Mouse (Mus musculus): ENCODE results near the gene H2al1e. TPM values are rescaled to one million over a fixed set of nuclear protein-coding genes. Genes with fewer than 3 reads are reported as not detected.
"Not testable (repeated sequence)": the region's sequence is repeated elsewhere in the genome, so short reads cannot be mapped to it uniquely, and the experiment has no call there.

H2al1e gene
- total RNA-seq (2021) = not detected

DNA sequence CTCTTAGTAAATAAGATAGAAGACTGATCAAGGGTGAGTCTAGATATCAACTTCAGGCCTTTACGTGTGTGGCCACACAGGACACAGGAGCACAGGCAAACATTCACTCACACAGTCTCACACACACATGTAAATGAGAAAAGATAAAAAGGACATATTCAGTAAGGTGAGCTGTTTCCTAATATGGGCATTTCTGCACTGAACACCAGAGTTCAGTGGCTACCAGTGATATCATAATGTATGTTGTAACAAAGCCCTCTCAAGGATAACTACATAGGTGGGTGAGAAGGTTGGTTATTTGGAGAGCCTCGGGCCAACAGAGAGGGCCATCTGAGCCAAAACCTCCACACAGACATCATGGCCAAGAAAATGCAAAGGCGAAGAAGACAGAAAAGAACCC is at the start of gene H2al1e:
TSS of gene H2al1e (plus strand) at position 301 of the 400 bp plus-strand sequence.
- DNase-seq; intact Hi-C loops (cut with DNase I): not testable (repeated sequence)

DNA sequence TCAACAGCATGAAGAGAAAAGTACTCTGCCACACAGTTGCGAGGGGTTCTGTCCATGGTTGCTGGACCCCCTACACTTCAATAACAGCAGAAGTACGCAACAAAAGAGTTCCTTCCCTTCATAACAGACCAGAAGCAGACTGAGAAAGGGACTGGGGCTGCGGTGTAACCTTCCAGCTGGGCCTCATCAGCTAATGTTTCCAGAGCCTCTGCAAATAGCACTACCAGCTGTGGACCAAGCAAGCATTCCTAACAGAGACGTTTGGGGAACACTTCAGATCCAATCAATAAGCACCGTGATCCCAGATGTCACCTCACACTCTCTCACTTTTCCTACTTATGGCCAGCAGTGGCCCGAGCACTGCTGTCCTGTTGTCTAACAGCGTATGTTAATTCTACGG is 46.8 kb upstream of the H2al1e start:
- DNase-seq = peak; percentile 8 to 20
- intact Hi-C loops (cut with DNase I) = no loop called here

DNA sequence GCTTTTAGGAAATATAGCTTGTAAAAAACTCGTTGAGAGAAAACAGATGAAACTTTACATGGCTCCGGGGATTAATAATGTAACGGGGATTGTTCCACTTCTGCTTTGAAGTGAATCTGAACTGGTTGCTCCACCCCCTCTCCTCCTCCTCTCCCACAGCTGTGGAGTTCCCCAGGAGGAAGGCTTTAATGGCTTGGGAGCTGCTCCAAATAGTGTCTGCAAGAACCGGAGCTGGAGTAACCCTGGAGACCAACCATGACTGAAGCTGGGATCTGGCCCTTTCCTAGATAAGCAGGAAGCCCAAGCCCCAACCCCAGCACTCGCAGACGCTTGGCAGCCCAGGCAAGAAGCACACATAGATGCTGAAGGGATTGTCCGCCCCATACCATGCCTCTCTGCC is 43.9 kb upstream of the H2al1e start:
- peak; percentile 30 to 52 for DNase-seq
- intact Hi-C loops (cut with DNase I) = no loop called here

DNA sequence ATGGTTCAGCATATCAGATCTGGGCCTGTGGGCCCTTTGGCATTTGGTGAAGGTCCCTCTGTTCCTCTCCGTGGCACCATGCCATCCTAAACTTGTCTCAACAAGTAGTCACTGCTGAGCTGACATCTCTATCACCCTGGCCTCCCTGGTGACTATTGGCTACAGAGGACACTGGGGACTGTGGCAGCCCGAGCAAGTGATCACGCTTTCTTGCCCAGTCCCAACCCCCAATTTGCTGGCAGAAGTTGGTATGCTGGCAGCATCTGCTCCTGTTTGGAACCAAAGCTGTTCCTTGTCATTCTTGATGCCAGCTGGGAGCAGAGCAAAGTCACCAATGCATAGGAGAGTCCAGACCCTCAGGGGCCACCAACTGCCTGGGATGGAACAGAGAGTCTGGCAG is 42.7 kb upstream of the H2al1e start:
- intact Hi-C loops (cut with DNase I) = no loop called here
- DNase-seq = peak; percentile 53 to 54

DNA sequence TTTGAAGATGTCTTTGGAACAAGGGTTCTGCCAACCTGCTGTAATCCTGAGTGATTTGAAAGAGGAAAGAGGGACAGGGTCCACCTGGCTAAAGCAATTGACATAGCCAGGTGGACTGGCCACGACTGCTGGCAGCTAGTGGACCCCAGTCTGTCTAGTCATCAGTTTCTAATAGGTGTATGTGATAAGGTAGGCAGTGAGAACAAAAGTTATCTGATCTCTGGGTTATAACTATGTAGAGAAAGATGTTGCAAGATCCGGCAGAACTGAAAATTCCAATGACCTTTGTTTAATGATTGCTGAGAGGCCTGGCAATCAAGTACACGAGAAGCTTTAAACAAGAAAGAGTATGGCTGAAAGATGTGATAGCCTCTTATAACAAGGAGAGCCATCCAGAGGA is 38.5 kb upstream of the H2al1e start:
- intact Hi-C loops (cut with DNase I) = no loop called here
- DNase-seq = no peak

DNA sequence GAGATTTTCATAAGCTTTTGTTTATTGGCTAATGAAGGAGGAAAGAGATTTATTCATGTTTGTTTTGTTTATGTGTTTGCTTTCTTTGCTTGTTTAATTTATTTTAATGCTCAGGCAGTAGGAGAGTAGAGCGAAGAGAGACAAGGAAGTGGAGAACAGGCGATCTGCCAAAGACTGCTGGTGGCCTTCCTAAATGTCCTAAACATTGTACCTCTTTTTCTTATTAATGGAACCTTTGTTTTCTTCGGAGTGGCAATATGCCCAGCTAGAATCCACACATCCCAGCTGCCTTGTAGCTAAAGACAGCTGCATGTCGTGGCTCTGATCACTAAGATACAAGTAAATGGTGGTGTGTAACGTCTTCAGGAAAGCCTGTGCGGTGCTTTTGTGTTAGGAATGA is 34.7 kb upstream of the H2al1e start:
- no peak for DNase-seq
- intact Hi-C loops (cut with DNase I) = no loop called here

DNA sequence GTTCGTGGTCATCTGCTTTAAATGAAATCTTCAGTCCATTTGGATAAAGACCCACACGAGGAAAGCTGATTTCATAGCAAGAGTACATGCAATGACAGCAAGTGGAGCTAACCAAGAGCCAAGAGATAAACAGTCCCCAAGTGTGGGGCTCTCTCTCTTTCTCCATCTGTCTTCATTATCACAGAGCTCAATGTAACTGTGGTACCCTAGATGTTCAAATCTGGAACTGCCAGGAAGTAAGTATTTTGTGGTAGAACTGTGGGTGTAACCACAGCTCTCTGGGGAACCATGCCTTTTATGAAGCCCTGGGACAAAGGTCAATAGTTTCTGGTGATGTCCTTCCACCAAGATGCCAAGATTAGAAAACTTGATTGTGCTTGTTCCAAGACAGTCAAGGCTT is 31.0 kb upstream of the H2al1e start:
- intact Hi-C loops (cut with DNase I) = no loop called here
- DNase-seq = no peak

DNA sequence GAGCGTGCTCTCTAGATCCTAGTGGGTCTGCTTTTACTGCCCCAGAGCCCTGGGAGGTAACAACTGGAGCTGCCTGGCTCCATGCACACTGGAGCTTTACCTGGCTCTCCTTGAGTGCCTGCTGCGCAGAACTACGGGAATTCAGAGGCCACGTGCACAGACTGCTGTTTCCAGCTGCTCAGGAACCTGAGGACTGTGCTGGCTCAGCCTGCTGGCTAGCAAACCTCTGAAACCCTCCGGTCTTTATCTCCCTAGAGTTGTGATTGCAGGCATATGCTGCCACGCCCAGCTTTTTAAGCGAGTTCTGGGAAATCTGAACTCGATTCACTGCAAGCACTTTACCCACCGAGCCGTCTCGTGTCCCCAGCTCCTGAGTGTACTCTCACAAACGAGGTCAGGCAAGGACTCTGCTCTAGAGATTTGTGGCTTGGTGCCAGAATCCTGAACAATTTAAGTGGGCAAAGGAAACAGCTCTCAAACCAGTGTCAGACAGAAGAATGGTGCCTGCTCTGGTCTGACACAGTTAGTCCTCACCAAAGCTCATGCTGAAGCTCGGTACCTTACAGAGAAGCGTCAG is 23.3 kb upstream of the H2al1e start:
- intact Hi-C loops (cut with DNase I) = loop anchor here (5.0 kb wide), 1 partner anchor 54 kb away; no protein-coding TSS in a partner anchor
- DNase-seq = peak; percentile 50 to 55

DNA sequence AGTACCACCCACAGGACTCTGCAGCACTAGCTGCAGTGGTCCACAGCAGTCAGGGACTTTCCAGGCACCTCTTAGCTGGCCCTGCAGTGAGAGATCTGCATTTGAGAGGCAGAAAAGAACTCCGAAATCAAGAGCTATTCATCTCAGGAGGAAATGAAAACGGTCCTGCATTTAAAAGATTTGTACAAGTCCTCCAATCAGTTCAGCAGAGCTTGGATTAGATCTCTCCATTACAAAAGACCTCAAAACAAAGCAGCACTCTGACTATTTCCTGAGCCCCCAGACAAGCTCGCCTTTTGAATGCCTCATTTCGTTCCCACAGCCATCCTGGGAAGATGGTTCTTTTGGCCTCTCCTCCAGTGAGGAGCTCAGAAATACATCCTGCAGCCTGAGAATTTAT is 22.5 kb upstream of the H2al1e start:
- intact Hi-C loops (cut with DNase I) = loop anchor here (5.0 kb wide), 1 partner anchor 53 kb away; no protein-coding TSS in a partner anchor
- no peak for DNase-seq

DNA sequence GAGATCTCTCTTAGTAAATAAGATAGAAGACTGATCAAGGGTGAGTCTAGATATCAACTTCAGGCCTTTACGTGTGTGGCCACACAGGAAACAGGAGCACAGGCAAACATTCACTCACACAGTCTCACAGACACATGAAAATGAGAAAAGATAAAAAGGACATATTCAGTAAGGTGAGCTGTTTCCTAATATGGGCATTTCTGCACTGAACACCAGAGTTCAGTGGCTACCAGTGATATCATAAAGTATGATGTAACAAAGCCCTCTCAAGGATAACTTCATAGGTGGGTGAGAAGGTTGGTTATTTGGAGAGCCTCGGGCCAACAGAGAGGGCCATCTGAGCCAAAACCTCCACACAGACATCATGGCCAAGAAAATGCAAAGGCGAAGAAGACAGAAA is 12.8 kb upstream of the H2al1e start, which contains the start of gene H2al1a:
TSS of gene H2al1a (plus strand) at position 301 of the 400 bp plus-strand sequence.
- intact Hi-C loops (cut with DNase I); DNase-seq: not testable (repeated sequence)

DNA sequence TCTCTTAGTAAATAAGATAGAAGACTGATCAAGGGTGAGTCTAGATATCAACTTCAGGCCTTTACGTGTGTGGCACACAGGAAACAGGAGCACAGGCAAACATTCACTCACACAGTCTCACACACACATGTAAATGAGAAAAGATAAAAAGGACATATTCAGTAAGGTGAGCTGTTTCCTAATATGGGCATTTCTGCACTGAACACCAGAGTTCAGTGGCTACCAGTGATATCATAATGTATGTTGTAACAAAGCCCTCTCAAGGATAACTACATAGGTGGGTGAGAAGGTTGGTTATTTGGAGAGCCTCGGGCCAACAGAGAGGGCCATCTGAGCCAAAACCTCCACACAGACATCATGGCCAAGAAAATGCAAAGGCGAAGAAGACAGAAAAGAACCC is 9.6 kb upstream of the H2al1e start, which contains the start of gene H2al1b:
TSS of gene H2al1b (plus strand) at position 301 of the 400 bp plus-strand sequence.
- DNase-seq; intact Hi-C loops (cut with DNase I): not testable (repeated sequence)

DNA sequence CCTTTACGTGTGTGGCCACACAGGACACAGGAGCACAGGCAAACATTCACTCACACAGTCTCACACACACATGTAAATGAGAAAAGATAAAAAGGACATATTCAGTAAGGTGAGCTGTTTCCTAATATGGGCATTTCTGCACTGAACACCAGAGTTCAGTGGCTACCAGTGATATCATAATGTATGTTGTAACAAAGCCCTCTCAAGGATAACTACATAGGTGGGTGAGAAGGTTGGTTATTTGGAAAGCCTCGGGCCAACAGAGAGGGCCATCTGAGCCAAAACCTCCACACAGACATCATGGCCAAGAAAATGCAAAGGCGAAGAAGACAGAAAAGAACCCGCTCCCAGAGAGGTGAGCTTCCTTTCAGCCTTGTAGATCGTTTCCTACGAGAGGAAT is 6.4 kb upstream of the H2al1e start, which contains the start of gene H2al1c:
TSS of gene H2al1c (plus strand) at position 301 of the 400 bp plus-strand sequence.
- intact Hi-C loops (cut with DNase I); DNase-seq: not testable (repeated sequence)

DNA sequence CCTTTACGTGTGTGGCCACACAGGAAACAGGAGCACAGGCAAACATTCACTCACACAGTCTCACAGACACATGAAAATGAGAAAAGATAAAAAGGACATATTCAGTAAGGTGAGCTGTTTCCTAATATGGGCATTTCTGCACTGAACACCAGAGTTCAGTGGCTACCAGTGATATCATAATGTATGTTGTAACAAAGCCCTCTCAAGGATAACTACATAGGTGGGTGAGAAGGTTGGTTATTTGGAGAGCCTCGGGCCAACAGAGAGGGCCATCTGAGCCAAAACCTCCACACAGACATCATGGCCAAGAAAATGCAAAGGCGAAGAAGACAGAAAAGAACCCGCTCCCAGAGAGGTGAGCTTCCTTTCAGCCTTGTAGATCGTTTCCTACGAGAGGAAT is 3.2 kb upstream of the H2al1e start, which contains the start of gene H2al1d:
TSS of gene H2al1d (plus strand) at position 301 of the 400 bp plus-strand sequence.
- DNase-seq; intact Hi-C loops (cut with DNase I): not testable (repeated sequence)

DNA sequence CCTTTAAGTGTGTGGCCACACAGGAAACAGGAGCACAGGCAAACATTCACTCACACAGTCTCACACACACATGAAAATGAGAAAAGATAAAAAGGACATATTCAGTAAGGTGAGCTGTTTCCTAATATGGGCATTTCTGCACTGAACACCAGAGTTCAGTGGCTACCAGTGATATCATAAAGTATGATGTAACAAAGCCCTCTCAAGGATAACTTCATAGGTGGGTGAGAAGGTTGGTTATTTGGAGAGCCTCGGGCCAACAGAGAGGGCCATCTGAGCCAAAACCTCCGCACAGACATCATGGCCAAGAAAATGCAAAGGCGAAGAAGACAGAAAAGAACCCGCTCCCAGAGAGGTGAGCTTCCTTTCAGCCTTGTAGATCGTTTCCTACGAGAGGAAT is 3.1 kb downstream of the H2al1e start, which contains the start of gene H2al1f:
TSS of gene H2al1f (plus strand) at position 301 of the 400 bp plus-strand sequence.
- intact Hi-C loops (cut with DNase I); DNase-seq: not testable (repeated sequence)

DNA sequence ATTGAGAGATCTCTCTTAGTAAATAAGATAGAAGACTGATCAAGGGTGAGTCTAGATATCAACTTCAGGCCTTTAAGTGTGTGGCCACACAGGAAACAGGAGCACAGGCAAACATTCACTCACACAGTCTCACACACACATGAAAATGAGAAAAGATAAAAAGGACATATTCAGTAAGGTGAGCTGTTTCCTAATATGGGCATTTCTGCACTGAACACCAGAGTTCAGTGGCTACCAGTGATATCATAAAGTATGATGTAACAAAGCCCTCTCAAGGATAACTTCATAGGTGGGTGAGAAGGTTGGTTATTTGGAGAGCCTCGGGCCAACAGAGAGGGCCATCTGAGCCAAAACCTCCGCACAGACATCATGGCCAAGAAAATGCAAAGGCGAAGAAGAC is 6.2 kb downstream of the H2al1e start, which contains the start of gene H2al1g:
TSS of gene H2al1g (plus strand) at position 301 of the 400 bp plus-strand sequence.
- intact Hi-C loops (cut with DNase I); DNase-seq: not testable (repeated sequence)

DNA sequence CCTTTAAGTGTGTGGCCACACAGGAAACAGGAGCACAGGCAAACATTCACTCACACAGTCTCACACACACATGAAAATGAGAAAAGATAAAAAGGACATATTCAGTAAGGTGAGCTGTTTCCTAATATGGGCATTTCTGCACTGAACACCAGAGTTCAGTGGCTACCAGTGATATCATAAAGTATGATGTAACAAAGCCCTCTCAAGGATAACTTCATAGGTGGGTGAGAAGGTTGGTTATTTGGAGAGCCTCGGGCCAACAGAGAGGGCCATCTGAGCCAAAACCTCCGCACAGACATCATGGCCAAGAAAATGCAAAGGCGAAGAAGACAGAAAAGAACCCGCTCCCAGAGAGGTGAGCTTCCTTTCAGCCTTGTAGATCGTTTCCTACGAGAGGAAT is 9.5 kb downstream of the H2al1e start, which contains the start of gene H2al1h:
TSS of gene H2al1h (plus strand) at position 301 of the 400 bp plus-strand sequence.
- intact Hi-C loops (cut with DNase I); DNase-seq: not testable (repeated sequence)

DNA sequence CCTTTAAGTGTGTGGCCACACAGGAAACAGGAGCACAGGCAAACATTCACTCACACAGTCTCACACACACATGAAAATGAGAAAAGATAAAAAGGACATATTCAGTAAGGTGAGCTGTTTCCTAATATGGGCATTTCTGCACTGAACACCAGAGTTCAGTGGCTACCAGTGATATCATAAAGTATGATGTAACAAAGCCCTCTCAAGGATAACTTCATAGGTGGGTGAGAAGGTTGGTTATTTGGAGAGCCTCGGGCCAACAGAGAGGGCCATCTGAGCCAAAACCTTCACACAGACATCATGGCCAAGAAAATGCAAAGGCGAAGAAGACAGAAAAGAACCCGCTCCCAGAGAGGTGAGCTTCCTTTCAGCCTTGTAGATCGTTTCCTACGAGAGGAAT is 12.6 kb downstream of the H2al1e start, which contains the start of gene H2al1i:
TSS of gene H2al1i (plus strand) at position 301 of the 400 bp plus-strand sequence.
- DNase-seq; intact Hi-C loops (cut with DNase I): not testable (repeated sequence)

DNA sequence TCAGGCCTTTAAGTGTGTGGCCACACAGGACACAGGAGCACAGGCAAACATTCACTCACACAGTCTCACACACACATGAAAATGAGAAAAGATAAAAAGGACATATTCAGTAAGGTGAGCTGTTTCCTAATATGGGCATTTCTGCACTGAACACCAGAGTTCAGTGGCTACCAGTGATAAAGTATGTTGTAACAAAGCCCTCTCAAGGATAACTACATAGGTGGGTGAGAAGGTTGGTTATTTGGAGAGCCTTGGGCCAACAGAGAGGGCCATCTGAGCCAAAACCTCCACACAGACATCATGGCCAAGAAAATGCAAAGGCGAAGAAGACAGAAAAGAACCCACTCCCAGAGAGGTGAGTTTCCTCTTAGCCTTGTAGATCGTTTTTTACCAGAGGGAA is 15.8 kb downstream of the H2al1e start, which contains the start of gene H2al1j:
TSS of gene H2al1j (plus strand) at position 301 of the 400 bp plus-strand sequence.
- intact Hi-C loops (cut with DNase I); DNase-seq: not testable (repeated sequence)

DNA sequence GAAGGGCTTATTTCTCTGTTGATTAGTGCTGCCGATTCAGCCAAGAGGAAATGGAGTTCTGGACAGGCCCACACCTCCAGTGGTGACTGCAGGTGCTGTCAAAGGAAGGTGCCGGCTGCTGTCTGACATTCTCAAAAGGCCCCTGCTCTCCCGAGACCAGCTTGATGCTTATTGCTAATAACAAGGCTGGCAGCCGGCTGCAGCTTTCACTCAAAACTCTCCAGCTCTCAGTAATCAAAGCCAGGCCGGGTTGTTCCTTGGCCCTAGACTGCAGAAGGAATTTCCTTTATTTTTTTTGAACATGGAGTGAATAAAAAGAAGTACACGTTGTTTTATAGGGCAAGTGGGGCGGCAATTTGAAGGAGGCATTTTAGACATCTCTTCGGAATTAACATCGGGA is 34.0 kb downstream of the H2al1e start:
- intact Hi-C loops (cut with DNase I) = no loop called here
- DNase-seq = peak; percentile 4 to 10

DNA sequence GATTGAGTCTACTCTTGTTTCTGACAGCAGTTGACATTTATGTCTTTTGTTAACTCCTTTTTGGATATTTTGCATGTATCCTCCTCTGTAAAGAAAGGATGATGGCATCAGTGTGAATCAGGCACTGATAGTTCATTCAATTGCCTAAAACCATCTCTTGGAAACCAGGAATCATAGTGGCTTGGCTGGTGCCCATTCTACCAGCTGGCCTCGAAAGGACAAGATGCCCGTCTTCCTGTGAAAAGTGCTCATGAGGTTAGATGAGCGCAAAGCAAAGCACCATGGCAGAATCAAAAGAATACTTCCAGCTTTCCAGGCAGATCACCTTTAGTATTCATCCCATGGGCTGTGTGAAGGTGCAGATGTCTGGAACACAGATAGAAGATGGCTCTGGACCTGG is 35.0 kb downstream of the H2al1e start:
- no peak for DNase-seq
- intact Hi-C loops (cut with DNase I) = no loop called here

DNA sequence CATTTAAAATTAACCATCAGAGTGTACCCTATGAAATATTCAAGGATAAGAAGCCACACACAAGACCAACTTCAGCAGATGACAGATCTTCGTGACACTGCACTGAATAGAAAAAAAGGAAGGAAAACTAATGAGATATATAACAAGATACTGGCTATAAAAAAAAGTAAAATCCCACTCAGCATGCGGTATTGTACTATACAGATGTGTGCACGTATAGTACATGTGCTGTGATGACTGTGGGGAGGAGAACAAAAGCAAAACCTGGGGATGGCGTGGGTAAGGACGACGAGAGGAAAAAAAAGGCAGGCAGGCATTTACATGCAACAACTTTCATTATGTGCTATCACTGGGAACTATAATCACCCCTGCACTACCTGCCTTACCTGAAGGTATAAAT is 49.1 kb downstream of the H2al1e start:
- intact Hi-C loops (cut with DNase I) = no loop called here
- DNase-seq = no peak

DNA sequence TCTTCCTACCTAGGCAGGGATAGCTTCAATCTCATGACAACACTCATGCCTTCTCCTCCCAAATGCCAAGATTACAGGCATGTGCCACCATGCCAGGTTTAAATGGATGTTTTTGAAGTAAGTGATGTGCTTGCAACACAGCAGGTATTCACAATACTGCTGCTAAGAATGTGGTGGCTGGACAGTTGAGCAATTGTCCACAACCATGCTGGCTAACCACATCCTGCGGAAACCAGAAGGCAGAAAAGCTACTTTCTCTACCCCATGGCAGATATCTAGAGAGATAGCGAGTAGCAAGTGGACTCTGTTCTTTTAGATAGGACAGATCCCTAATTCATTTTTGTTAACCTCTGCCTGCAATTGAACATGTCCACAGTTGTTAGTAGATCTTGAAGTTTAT is 49.5 kb downstream of the H2al1e start:
- DNase-seq = no peak
- intact Hi-C loops (cut with DNase I) = no loop called here
